Mouse (Mus musculus): ENCODE results near the gene Nln.

Nln gene

GRCm38 (mm10) chr13:104109288-104109815 is at the start of gene Nln, which contains the start of gene Sgtb:
Gene Nln (minus strand): TSS chr13:104109614.
Gene Sgtb (plus strand): TSS chr13:104109741.
- peak; percentile 37 for DNase-seq (ENCODE audit: low spot score)

GRCm38 (mm10) chr13:104155686-104156085 is 46.3 kb upstream of the Nln start:
- no peak for DNase-seq (ENCODE audit: low spot score)

GRCm38 (mm10) chr13:104155106-104155505 is 45.7 kb upstream of the Nln start:
- no peak for DNase-seq (ENCODE audit: low spot score)

- no peak for DNase-seq (ENCODE audit: low spot score)
These were observed 44.8 kb upstream of the Nln start for GRCm38 (mm10) chr13:104154180-104154579.

GRCm38 (mm10) chr13:104145646-104146045 is 36.2 kb upstream of the Nln start:
- DNase-seq (ENCODE audit: low spot score) = no peak

GRCm38 (mm10) chr13:104144871-104145270 is 35.5 kb upstream of the Nln start:
- no peak for DNase-seq (ENCODE audit: low spot score)

- peak; percentile 34 for DNase-seq (ENCODE audit: low spot score)
These were observed 30.2 kb upstream of the Nln start for GRCm38 (mm10) chr13:104139369-104140209.

DNA sequence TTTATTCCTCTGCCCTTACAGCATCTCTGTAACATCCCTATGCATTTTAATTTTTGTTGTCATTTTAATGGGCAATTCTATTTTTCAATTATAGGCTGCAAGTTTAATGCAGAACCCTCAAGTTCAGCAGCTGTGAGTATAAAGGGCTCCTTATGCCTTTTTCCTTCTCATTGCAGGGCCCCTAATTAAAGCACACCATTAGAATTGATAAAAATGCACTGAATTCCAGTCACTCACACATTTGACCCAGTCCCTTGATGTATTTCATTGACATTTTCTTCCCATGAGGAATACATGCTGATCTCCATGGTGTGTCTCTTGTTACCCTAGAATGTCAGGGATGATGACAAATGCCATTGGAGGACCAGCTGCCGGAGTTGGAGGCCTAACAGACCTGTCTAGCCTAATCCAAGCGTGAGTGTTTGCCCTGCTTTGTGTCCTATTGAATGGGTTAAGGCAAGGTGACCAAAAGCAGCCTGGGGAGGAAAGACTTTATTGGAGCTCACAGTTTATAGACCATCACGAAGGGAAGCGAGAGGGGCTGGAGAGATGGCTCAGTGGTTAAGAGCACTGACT is 25.2 kb upstream of the Nln start:
- no peak for DNase-seq (ENCODE audit: low spot score)

DNA sequence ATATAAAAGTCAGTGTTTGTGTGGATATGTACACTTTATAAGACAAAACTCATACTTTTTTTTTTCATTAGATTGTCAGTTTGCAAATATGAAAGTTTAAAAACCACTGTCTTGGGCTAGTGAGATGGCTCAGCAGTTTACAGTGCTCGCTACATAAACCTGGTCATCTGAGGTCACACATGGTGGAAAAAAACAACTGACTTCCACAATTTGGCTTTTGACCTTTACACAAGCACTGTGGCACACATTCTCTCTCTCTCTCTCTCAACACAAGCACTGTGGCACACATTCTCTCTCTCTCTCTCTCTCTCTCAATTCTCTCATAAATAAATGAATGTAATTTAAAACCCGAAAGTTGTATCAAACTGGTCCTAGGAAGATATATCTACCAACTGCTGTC is 23.1 kb upstream of the Nln start:
- DNase-seq (ENCODE audit: low spot score) = no peak

DNA sequence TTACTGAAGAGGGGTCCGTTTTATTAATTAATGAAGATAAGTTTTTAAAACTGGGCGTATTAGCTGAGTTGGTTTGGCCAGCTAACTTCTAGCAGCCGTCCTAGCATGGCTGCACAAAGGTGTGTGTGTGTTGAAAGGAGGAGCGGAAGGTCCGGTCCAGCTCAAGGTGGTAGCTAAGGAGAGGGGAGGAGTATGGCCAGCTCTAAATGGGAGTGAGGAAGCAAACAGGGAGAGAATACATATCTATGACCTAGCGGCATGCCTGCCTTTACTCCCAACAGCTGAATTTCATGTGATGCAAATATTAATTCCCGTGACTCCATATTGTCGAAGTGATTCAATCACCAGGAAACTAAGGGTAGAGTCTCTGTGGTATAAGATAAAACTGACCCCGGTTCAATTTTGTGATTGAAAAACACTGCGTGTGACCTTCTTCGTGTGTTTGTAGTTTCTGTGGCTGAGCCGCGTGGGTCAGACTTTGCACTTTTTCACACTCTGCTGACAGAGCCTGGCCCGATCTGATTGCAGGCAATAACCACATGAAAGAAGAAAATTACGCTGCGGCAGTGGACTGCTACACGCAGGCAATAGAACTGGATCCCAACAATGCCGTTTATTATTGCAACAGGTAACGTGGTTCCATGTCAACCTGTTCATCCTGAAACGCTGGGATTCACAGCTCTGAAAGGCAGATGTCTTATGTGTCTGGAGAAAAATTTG is 14.4 kb upstream of the Nln start:
- DNase-seq (ENCODE audit: low spot score) = no peak

DNA sequence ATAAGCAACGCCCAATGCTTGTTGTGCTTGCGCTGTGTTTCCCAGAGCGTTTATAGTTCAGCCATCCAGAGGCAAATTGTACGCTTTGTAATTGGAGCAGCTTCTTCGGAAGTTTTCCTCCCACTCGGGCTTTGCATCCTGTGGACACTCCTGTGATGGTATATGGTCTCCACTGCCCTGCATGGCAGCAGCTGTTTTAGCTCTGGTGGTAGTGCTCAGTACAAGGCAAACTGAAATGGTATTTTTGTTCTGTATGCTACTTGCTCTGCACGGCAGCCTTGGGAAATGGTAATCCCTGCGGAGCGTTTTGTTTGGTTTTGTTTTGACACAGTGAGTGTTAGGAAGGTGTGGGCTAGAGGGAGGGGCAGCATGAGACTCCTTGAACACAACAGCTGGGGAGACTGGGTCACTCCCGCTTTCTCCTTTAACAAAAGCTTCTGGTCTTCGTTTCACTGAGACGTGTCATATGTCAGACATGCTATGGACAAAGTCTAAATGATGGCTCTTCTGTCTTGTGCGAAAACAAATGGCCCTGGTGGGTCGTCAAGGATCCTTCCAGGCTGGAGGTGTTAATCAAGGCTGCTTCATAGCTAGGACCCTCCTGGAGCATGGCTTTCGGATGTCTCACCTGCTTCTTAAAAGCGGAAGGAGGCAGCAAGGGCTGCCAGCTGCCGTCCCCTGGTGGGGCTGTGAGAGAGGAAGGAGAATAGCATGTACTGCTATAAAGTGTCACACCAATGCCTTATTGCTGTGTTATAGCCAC is 12.8 kb upstream of the Nln start:
- DNase-seq (ENCODE audit: low spot score) = no peak

- no peak for DNase-seq (ENCODE audit: low spot score)
These were observed 5.4 kb upstream of the Nln start for GRCm38 (mm10) chr13:104114827-104115226.

DNA sequence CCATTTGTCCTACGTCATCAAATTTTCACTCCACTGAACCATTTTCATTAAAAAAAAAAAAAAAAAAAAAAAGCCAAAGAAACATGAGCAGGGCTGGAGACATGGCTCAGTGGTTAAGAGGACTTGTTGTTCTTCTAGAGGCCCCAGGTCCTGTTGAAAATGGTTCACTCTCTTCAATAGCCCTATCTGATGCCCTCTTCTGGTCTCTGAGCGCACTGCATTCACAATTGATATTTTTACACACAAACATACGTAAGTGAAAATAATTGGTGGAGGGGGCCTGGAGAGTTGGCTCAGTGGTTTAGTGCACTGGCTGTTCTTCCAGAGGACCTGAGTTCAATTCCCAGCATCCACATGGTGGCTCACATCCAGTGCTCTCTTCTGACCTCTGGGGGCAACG is 4.4 kb upstream of the Nln start:
- no peak for DNase-seq (ENCODE audit: low spot score)

- no peak for DNase-seq (ENCODE audit: low spot score)
These were observed 3.0 kb upstream of the Nln start for GRCm38 (mm10) chr13:104112266-104112900.

DNA sequence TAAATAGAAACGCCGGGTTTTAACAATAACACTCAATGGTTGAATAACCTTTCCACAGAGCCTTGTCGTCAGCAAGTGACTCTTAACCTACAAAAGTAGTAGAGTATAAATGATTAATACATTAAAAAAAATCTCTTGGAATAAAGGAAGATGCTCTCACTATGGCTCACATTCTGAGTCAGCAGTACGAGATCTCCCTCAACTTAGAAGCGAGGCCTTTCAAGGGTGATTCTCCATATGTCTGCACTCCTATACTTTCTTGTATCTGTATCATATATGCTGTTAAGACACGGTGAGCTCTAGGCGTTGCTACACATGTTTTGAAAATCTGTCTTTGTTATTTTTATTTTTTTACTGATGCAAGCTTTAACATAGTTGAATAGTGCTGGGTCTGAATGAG is 1.1 kb upstream of the Nln start:
- DNase-seq (ENCODE audit: low spot score) = no peak

DNA sequence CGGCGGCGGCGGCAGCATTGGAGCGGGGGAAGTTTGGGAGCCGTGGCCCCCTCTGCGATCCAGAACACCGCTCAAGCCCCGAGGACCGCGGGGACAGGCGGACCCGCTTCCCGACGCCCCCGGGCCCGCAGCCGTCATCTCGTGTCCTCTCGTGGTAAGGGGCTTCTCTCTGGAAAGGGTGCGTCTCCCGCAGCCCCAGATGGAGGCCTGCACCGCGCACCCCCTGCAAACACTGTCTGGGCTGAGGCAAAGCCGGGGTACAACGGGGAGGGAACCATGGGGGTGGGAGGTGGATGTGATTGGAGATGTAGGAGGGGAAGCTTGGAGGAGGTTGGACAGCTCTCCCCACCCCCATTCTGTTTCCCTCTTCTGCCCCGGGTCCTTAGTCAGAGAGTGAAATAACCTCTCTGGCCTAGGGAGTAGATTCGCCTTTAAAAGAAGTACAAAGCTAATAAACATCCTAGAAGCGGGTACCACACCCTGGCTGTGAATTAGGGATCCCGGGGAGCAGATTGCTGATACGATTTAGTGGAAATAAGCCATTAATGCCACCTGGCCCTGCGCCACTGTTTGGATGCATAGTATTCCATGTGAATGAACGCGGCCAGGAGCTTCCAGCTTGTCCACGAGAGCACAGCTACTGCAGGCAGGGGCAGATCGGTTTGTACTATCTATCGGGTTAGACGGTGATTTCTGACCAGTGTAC is 555 bp upstream of the Nln start:
- no peak for DNase-seq (ENCODE audit: low spot score)

DNA sequence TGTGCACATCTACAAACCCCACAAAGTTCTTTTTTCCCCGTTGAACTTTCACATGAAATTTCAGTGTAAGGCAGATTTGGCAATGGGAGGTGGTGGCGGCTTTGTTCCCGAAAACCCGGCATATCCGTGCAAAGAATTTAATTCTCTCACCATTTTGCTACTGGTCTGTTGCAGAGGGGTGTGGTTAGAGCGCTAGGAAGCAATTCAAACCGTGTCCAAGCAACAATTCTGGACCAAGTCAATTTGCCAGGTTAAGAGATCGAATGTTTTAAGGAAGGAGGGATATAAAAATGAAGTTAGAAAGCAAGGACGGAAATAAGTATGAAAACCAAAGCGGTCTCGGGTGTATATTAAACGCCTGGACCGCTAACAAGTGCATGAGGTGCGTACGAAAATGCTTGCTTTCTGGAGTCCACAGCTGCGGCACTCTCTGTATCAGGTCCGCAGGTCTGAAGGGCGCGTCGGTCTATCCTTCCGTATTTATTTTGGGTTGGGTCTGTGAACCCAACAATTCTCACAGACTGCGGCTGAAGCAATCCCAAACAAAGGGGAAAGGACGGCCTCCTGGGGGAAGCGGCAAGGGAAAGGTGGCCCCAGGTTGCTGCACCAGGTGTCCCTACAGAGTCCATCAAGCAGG is 645 bp downstream of the Nln start:
- no peak for DNase-seq (ENCODE audit: low spot score)

DNA sequence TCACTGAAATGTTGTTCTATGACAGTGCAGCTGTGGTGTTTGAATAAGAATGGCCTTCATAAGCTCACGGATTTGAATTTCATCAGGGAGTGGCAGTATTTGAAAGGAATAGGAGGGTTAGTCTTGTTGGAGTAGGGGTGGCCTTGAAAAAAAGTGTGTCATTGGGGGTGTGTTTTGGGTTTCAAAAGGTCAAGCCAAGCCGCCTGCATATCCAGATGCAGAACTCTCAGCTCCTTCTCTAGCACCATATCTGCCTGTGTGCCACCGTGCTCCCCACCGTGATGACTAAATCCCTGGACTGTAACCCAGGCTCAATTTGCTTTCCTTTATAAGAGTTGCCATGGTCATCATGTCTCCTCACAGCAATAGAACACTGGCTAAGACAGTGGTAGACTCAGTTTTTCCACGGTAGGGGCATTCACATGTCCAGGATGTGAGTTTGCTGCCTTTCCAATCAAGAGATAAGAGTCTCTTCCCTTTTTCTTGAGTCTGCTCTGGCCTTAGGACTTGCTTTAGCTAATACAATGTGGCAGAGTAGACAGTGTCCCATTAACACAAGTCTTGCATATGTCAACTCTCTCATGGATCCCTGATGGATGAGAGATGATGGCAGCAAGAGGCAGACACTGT is 7.7 kb downstream of the Nln start:
- DNase-seq (ENCODE audit: low spot score) = no peak

DNA sequence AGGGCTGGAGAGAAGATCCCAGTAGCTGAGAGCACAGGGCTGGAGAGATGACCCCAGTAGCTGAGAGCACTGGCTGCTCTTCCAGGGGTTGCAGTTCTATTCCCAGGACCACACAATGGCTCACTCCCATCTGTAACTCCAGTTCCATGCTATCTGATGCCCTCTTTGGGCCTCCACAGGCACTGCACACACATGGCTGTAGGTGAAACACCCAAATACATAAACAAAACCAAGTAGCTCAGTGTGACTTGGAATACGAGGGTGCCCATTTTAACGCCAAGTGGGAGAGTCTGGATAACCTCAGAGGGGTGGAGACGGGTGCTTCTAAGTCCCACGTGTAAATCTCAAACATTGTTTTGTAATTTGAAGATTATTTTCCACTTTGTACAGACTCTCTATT is 9.0 kb downstream of the Nln start:
- DNase-seq (ENCODE audit: low spot score) = no peak

- no peak for DNase-seq (ENCODE audit: low spot score)
These were observed 12.2 kb downstream of the Nln start for GRCm38 (mm10) chr13:104097190-104097589.

Measured in urinary bladder, postnatal 10 days (tissue).